Mouse (Mus musculus): ENCODE measurements around the gene Piga. TPM values are rescaled to one million over a fixed set of nuclear protein-coding genes. Genes with fewer than 3 reads are reported as not detected.

The Piga gene
- 23.1 TPM for polyA plus RNA-seq (2015; fragmentation: Illumina TruSeq; extraction: RNeasy Lipid Tissue Mini Kit (QIAGEN cat#74804); ENCODE audit: insufficient read depth, low replicate concordance)

DNA sequence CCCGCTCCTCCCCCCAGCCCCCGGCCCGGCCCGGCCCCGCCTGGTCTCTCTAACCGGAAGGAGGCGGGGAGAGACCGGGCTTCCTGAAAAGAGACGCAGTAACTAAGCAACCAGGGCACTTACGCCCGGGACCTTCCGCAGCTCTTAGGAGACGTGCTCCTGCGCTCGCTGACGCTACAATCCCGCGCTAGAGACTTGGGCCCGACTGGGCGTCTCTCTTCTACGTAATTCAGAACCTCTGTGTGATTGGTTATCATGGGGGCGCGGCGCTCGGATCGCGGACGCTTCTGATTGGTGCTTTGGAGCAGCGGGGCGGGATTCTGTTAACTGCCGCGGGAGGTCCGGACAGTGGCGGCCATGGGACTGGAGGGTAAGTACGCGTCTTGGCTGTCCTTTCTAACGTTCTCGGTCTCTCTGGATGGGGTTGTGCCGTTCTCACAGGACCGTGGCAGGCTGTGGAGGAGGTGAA is at the start of gene Piga:
Gene Piga, plus strand, starts transcription at position 317 of the 469 bp plus-strand sequence.

DNA sequence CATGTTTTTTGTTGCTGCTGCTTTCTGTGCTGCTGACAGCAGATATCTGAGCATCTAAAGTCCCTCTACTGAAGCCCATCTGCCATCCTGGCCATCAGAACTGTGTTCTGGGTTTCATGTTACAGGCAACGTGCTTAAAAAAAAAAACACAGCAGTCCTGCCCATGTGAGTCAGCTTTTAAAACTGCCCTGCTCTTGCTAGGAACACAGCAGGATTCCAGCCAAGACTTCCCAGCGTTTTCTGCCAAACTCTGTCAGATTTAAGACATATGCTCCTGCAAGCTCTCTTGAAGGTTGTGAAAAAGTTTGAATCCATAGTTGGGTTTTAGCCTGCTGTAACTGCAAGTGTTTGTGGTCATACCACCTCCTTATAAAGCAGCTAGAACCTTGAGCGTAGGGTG is 46.5 kb upstream of the Piga start, which contains the start of gene Vegfd:
Gene Vegfd, plus strand, starts transcription at position 298 of the 400 bp plus-strand sequence.

DNA sequence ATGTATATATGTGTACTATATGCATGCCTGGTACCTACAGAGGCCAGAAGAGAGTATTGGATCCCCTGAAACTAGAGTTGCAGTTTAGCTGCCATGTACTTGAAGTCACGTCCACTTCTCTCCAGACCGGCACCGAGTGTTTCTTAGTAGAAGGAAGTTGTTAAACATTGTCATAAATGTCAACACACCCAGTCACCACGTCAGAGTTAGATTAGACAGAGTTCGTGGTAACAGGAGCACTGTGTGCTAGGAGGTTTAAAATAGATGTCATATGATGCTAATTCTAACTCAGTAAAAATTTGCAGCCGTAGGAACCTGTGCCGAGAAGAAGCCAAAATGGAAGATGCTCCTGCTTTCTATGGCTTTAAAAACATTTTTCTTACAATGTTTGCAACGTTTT is 17.1 kb downstream of the Piga start, which contains the start of gene Asb11:
Gene Asb11, plus strand, starts transcription at position 286 of the 400 bp plus-strand sequence.

Other genes with a start within 250 kb of the Piga start
- gene Bmx, start 161.6 kb upstream of the Piga start, polyA plus RNA-seq (2015; fragmentation: Illumina TruSeq; extraction: RNeasy Lipid Tissue Mini Kit (QIAGEN cat#74804); ENCODE audit: insufficient read depth, low replicate concordance), result 1.3 TPM
- gene Pir, start 150.4 kb upstream of the Piga start, polyA plus RNA-seq (2015; fragmentation: Illumina TruSeq; extraction: RNeasy Lipid Tissue Mini Kit (QIAGEN cat#74804); ENCODE audit: insufficient read depth, low replicate concordance), result 1.7 TPM
- 4.8 TPM for gene Vegfd, start 46.4 kb upstream of the Piga start, polyA plus RNA-seq (2015; fragmentation: Illumina TruSeq; extraction: RNeasy Lipid Tissue Mini Kit (QIAGEN cat#74804); ENCODE audit: insufficient read depth, low replicate concordance)
- 0.17 TPM for gene Asb11, start 17.2 kb downstream of the Piga start, polyA plus RNA-seq (2015; fragmentation: Illumina TruSeq; extraction: RNeasy Lipid Tissue Mini Kit (QIAGEN cat#74804); ENCODE audit: insufficient read depth, low replicate concordance)
- not detected for gene Asb9, start 86.5 kb downstream of the Piga start, polyA plus RNA-seq (2015; fragmentation: Illumina TruSeq; extraction: RNeasy Lipid Tissue Mini Kit (QIAGEN cat#74804); ENCODE audit: insufficient read depth, low replicate concordance)

All from spleen, adult 10 weeks (tissue).